Mouse (Mus musculus): Measurements from ENCODE around the gene Helt. TPM values are rescaled to one million over a fixed set of nuclear protein-coding genes. Genes with fewer than 3 reads are reported as not detected.

Helt gene
- total RNA-seq, 1 experiment from 2014 or later, result not detected

DNA sequence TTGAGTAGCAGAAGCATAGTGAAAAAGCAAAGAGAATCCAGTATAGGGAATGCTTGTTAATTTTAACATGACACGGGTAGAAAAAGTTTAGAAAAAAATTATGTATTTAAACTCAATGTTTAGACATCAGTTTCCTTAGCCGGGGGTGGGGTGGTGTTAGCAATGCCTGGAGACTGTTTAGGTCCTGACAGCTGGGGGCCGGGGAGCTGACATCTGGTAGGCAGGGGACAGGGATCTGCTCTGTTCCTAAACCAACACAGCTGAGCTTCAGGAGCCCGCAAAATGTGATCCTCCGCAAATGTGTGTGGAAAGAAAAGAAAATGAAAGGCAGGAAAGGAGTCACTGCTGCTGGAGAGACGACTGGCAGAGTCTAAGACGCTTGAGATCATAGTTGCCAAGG is 51.5 kb downstream of the Helt start:
- ATAC-seq (replicated peaks; ENCODE audit: low read depth, poor library complexity, severe bottlenecking), result no peak

Other genes starting within 250 kb of the Helt start
- 29.2 and 40.7 TPM in 2 replicates for gene Cfap97, start 142.9 kb downstream of the Helt start, total RNA-seq (2017)
- 10.9 and 12.3 TPM in 2 replicates for gene Snx25, start 142.5 kb downstream of the Helt start, total RNA-seq (2017)
- 159 and 178 TPM in 2 replicates for gene Slc25a4, start 83.4 kb downstream of the Helt start, total RNA-seq (2017)
- 70.3 and 103 TPM in 2 replicates for gene Acsl1, start 176.4 kb upstream of the Helt start, total RNA-seq (2017)

Data from common myeloid progenitor, adult 5-6 weeks (primary cell).